Mouse (Mus musculus): ENCODE data around the gene 1700029J07Rik.

Gene 1700029J07Rik

DNA sequence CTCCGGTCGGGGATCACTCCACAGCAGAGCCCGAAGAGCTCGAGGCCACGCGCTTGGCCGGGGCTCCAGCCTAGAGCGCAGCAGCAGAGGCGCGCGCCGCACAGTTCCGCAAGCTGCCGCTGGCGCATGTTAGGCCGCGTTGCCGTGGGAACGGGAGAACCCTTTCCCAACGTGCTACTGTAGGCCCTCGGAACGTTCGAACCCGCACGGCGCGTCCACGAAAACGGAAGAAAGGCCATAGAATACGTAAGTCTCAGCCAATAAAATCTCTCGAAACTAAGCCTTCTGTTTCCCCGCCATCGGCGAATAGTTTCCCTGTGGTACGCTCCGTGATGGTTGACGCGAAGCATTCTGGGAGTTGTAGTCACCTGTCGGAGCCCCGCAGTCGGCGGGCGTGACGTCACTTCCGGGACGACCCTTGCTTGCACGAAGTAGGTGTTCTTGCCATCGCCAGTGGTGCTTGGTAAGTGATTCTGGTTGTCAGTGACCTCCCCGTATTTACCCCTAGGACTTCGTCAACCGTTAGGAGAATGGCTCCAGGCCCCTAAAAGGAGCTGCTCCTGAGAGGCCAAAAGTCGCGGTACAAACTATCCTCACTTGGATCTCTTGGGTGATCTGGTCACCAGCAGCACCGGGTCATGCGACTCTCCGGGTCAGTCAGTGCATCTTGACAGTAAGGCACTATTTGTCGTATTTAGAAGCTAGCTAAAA, at the start of gene 1700029J07Rik, which contains the start of gene Ufsp2:
Gene 1700029J07Rik, minus strand, starts transcription at position 127 of the 711 bp plus-strand sequence.
Gene Ufsp2, plus strand, starts transcription at position 403 of the 711 bp plus-strand sequence.
- peak; percentile 98 to 99 for DNase-seq

DNA sequence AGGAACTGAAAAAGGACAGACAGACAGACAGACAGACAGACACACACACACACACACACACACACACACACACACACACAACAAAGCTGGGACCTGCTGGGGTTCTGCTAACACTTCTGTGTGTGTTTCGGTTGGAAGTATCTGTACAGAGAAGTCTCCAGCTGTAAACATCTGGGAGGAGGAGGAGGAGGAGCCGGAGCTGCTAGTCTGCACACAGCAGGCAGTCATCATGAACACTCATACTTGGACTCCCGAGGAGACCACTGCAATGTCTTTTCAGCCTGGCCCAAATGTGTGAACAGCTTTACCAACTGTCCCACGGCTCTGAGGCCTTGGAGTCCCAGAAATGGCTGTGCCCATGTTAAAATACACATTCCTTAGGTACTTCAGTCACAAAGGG, 49.3 kb upstream of the 1700029J07Rik start:
- DNase-seq = no peak

DNA sequence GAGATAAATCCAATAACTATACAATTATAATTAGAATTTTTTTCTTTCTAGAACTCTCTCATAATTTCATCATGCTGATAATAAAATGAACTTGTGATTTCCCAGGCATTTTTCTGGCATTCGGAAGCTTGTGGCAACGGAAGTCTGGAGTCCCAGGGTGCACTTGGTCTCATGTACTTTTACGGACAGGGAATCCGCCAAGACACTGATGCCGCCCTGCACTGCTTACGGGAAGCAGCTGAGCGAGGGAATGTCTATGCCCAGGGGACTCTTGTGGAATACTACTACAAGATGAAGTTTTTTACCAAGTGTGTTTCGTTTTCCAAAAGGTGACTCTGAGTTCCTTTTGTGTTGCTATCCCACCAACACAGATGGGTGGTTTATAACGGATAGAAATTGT, 47.7 kb upstream of the 1700029J07Rik start:
- no peak for DNase-seq

DNA sequence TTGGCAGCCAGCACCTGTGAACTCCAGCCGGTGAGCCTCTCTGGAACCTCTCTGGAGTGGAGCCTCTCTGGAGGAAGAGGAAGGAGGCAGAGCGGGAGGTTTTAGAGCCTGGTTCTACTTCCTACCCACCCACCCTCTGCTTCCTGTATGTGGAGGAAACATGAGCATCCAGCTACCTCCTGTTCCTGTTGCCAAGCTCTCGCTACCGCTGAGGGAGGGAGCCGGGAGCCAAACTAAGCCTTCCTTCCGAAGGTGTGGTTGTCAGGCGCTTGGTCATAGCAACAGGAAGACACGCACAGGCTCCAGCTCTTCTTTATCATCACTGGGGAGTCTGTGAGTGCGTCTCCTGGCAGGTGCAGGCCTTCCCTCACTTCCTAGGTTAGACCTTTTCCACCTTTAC, 47.2 kb upstream of the 1700029J07Rik start:
- DNase-seq = no peak

DNA sequence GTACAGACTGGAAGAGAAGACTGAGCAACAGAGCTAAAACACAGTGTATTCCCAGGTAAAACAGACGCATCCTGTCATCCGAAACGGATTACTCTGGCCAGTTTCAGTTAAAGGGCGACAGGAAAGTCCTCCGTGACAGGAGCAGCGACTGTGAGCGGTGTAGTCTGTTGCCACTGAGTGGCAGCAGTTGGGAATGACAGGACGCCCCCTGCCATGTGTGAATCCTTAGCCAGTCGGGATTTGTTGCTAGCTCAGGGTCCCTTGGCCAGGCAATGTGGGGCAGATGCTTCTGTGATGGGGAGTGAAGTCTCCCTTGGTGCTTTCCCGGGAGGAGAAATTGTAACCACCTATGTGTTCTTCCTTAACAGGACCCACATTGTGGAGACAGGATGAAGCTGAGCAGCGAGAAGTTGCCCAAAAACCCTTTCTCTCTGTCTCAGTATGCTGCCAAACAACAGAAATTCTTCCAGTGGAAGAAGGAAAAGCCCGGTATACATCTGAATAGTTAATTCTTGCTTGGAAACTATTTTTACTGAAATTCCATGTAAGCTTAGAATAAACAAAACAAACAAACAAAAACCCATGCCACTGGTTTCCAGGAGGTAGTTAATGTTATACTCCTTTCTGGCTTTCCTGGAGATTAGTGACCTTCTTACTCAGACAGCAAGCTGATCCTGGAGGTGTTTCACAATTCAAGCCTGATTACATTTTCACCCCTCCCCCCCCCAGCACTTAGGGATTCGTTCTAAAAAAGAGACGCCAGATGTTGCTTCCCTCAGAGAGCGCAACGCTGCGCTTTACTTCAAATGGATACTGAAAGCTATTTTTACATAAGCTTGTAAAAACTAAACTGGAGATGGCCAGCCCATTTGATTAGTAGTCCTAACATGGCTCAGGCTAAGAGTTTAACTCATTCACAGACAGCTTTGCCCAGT, 36.0 kb upstream of the 1700029J07Rik start:
- DNase-seq = peak; percentile 38 to 53

DNA sequence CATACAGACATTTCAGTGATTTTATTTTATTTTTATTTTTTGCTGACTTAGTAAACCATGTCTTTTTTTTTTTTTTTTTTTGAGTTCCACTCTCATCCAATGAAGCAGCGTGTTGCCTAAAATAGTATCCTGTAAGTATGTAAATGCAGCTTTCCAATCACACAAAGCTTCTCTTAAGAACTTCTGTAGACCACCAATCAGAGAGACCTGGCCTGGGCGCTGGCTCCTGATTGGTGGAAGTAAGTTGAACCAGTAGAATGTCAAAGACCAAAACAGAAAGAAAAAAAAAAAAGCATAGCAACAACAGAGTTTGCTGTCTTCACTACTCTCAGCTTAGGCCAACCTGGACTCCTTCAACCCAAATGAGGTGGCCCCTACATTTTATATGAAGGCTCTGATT, 35.3 kb upstream of the 1700029J07Rik start:
- no peak for DNase-seq

DNA sequence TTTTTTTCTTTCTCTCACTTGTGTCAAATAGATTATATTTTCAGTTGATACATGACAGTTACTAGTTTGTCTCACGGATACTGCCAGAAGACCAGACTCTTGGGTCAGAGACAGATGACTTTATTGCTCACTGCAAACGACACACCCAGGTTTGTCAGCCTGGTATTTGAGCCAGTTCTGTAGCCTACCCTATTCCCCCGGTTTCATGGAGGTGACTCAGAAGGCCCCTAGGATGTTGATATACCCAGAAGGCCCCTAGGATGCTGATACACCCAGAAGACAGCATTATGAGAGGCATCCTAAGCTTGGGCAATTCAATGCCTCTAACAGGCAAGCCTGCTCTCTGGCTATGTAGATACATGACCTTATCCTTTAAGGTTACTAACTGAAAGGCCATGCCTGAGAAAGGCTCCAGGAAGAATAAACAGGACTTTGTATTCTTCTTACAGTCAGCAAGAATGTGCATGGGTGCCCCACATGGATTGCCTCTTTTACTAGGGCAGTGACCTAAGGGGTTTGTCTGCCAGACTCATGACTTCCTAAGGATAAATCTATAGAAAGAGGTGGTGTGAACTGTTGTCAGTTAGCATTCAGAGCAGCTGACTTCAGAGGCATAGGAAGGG, 32.1 kb upstream of the 1700029J07Rik start:
- no peak for DNase-seq

DNA sequence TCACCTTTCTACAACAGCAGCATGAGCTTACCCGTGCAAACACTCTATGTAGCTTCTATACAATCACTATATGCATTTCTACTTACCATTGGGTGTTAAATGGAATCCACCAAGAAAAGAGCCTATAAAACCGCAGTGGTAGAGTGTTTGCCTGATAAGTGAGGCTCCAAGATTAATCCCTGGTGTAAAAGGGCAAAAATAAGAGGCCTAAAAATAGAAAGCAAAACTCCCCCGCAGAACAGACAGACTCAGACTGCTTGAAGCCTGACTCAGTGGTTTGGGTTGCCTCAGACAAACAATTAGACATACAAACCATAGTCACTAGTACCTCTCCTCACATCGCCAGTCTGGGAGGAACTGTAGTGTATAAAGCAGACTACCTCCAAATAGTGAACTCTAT, 30.5 kb upstream of the 1700029J07Rik start, which contains the start of gene Ankrd37:
Gene Ankrd37, minus strand, starts transcription at position 112 of the 400 bp plus-strand sequence.
- no peak for DNase-seq

DNA sequence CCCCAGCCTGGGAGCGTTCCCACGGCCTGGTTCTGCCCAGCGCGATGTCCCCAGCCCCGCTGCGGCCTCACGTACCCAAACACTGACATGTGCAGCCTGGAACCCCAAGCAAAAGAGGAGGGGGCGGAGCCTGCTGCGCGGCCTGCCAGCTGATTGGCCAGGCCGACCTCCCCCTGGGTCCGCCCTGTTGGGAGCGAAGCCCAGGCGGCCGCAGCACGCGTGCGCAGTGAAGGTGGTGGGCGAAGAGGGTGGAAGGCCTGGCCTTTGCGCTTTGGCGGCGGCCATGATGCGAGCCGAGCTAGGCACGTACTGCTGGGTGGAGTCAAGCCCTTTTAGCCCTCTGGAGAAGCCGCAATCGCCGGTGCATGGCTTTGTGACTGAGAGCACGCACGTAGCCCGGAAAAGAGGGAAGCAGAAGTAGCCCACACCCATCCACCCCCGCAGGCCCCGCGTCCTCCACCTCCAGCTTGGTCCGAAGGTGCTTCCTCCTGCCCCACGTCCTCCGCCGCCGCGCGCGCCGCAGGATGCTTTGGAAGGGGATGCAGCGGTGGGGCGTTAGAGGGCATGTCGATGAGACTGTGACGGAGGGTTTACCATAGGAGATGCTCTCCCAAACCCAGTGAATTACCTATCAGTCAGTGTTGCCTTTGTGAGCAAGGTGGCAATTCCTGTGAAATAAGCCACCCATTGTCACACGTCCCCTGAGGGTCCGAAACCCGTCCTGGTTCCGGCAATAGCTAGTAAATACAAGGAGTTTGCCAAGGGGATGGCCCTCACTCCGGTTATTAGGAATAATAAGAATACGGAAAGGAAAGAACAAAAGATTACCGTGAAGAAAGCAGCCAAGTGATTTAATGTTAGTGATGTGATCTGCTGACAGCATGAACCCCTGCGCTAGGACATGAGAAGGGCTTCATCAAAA, 25.0 kb upstream of the 1700029J07Rik start:
- DNase-seq = peak; percentile 100

DNA sequence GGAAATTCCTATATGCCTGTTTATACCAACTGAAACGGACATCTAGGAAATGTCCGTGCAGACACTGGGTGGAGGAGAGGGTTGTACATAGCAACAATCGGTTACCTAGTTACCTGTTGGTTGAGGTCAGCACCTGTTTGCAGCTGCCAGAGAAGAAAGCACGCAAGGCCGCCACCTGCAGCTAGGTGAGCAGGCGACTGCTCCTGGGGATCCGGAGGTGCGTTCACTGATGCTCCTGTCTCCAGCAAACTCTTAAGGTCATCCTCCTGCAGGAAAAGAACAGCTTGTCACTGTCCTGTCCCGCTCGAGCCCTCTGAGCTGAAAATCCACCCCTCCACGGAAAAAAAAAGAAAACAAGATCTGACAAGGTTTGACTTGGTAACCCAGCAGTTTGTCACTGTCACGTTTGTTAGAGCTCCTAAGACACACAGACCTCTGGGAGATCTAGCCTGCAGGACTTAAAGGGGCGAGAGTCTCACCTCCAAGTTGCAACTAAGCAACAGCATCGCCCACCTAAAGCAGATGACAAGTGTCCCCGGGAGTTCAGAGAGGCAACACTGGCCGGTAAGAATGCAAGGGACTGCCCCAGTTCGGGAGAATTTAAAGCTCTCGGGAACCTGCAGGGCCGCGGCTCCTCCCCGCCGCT, 24.2 kb upstream of the 1700029J07Rik start, which contains the start of gene Lrp2bp:
Gene Lrp2bp, plus strand, starts transcription at position 166 of the 646 bp plus-strand sequence.
- DNase-seq = peak in 1 of 2 experiments; percentile 64

DNA sequence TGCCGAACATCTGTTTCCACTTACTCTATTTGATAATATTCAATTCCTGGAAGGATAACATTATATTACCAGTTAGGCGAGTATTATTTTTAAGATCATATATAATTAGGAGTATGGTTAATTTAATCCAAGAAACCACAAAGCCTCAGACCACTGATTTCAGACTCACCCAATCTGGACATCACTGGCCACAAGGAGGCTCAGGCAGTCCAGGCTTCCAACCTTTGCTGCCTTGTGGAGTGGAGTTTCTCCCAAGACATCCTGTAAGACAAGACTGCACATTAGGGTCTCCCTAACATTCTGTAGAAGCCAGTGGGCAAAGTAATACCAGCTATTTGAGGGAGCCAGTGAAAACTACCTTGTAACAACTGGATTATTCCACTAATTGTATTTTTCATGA, 23.2 kb upstream of the 1700029J07Rik start:
- DNase-seq = no peak

DNA sequence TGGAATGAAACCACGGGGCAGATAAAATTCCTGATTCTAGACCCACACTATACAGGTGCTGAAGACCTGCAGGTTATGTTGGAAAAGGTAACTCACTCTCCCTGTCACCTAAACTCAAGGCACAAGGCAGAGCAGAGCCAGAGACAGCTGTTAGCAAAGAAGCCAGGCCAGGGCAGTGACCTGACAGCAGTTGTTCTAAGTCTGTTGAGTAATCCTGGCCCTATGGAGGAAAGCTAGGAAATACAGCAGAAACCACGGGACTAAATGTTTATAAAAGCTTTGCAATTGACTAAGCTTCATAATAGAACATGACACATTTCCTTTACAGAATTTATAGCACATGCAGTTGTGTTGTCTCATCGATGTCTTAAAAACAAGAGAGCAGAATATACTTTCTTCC, 20.5 kb upstream of the 1700029J07Rik start:
- DNase-seq = no peak

DNA sequence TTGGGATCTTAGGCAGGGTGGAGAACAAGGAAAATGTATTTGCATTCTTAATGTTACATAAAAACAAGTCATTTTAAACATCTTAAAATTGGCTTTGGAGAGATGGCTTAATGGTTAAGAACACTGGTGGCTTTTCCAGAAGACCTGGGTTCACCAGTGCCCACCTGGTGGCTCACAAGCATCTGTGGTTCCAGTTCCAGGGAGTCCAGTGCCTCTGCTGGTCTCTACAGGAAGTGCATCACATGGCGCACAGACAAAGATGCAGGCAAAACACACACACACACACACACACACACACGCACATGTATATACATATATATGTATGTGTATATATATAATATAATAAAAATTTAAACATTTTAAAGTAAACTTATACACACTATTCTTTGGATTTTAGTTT, 19.1 kb upstream of the 1700029J07Rik start:
- DNase-seq = no peak

DNA sequence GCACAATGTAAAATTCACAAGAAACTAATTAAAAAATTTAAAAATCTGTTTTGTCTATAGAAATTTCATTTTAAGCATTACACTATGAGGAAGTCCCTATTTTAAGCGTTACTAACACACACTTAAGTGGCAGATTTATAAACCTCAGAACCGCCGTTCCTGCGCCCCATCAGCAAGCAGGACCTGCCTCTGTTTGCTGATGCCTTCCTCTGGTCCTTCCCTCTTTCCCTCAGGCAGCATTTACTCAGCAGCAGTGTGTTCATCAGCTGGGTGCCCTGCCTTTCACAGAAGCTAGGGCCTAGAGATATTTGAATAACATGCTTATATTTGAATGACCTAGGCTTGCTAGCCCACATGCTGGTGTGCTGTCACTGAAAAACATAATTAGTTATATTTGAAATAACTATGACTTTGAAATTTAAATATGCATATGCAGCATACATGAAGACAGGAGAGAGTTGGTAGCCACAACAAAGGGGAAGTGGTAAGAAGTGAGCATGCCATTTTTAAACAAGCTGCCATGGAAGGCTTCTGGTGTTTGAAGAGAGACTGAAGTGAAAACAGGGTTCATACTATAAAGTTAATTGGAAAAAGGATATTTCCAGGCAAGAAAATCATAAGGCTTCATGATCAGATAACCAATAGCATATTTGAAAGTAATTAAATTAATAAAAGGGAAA, 15.7 kb upstream of the 1700029J07Rik start:
- no peak for DNase-seq

DNA sequence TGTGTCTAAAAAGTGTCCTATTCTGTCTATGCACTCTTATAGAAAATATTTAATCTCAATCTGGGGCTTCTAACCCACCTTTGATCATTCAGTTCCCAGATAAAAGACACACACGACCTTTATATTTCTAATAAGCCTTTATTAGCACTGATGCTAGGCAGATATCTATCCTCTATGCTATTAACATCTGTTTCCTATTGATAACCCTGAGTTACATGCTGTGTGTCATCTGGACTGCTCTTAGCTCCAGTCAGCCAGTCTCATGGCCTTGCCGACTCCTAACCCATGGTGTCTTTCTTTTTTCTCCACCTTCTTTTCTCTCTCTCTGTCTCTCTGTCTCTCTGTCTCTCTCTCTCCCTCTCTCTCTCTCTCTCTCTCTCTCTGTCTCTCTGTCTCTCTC, 13.1 kb upstream of the 1700029J07Rik start:
- DNase-seq = no peak

DNA sequence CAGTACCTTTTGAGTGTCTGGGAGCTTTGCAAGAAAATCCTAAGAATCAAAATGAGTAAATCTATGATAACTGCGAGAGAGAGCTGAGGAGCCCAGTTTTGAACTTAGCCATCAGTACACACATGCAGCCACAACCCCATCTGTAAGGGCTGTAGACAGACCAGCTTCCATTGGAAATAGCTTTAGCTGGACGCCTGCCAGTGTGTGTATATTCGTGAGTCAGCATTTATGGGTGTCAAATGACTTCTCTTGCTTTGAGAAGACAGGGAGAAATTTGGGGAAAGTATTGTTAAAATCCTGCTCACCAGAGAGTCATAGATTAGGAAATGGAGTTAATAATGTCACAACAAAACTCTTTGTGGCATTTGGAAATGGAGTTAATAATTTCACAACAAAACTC, 11.6 kb upstream of the 1700029J07Rik start:
- DNase-seq = no peak

DNA sequence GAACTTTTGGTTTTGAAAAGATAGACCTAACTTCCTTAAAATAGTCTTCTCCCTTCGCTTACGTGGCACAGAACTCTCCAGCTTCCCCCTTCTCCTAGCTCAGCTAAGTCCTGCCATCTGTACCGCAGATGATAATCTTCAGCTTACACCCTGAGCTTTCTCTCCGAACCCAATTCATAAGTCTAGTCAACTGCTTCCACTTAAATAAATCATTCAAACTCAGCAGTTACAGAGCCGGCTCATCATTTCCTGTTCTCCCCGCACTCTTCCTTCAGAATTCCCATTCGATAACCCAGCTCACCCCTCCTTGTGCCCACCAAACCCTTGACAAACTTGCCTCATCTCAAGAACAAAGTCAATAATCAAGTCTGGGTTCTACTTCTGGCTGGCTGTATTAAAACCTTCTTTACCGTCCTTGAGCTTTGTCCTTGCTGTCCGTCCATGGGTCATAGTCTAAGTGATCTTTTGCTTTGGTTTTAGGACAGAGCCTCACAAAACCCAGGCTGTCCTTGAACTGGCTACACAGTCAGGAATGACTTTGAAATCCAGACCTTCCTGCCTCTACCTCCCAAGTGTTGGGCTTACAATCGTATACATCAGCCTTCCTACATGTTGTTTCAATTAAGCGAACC, 901 bp upstream of the 1700029J07Rik start:
- DNase-seq = no peak

DNA sequence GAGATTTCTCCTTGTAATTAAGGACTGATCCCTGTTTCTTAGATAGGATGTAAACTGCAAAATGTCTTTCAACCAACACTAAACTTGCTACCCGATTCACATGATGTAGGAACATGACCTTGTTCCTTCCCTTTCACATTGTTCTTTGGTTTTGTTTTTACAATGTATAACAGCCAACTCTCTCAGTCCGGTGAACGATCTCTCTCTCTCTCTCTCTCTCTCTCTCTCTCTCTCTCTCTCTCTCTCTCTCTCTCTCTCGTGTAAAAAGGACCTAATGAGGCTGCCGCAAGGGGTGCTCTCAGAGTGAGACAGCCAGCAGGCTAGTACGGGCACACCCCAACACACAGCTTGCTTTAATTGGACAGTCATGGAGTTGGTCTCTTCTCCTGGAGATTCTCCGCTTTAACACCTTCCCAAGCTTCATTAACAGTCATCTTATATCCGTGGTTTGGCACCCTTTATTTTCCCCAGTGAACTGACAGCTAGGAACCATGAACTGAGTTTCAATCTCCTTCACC, 1.0 kb downstream of the 1700029J07Rik start:
- no peak for DNase-seq

DNA sequence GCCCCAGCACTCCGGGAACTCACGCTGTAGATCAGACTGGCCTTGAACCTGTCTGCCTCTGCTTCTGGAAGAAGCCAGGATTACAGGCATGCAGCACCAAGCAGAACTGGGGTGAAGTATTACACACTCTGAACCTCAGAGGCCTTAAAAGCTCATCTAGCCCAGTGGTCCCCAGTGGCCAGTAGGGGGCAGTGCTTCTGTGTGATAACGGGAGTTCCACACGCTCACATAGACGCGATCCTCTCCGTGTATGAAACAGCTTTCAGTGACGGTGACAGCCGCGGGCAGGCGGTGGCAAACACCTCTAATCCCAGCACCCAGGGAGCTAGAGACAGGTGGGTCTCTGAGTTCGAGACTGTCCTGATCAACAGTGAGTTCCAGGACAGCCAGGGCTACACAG, 4.2 kb downstream of the 1700029J07Rik start:
- no peak for DNase-seq

DNA sequence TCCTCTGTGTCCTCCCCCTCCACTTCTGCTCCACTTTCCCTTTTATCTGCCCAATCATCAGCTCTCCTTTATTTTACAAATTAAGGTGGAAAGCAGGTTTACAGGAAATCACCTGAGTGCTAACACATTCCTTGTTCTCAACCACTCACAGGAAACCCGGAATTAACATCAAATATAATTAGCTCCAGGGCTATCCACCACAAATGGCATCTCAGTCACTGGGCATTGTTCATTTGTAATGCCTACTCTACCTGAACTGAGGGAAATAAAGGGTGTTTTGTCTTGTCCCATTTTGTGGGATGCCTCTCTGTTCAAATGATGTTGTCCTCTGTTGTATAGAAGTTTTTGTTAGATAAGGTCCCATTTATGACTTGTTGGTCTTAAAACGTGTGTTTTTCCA, 24.4 kb downstream of the 1700029J07Rik start:
- no peak for DNase-seq
